Mouse (Mus musculus): ENCODE results near the gene Gm13420. TPM values are rescaled to one million over a fixed set of nuclear protein-coding genes. Genes with fewer than 3 reads are reported as not detected.

Gene Gm13420
- polyA plus RNA-seq, 1 experiment = 6.1 TPM

- DNase-seq = no peak
- H3K36me3 ChIP-seq (ENCODE audit: control insufficient read depth, insufficient read depth, low read length) = 0 out of 2 replicates have a peak, but pooled peaks cover 2% of the 10 kb centered on the region
- TF ChIP-seq CTCF (conservative IDR thresholded peaks at IDR 0.05; ENCODE audit: insufficient read depth, insufficient read length, low read depth, low read length) (no peak), POLR2A (IDR thresholded peaks at IDR 0.05; ENCODE audit: low read depth, low read length) (no peak)
- no peaks in the 10 kb centered on the region for H3K27me3 ChIP-seq (replicated peaks; ENCODE audit: control insufficient read depth, insufficient read depth, low read length)
- no peak overlapping the region for H3K27ac ChIP-seq (ENCODE audit: insufficient read depth, low read depth, low read length)
- H3K4me1 ChIP-seq (ENCODE audit: control insufficient read depth, insufficient read depth, low read length) = peaks cover under 1% of the 10 kb centered on the region; the same call in 1 of the 2 replicates
- no peak overlapping the region for H3K4me3 ChIP-seq (ENCODE audit: insufficient read depth, low read depth, low read length)
- 85% methylated on average over 4 of the region's 4 CpGs for WGBS
Observed at GRCm38 (mm10) chr2:29773323-29773722, 21.8 kb upstream of the Gm13420 start.

- no peak overlapping the region for H3K4me3 ChIP-seq (ENCODE audit: insufficient read depth, low read depth, low read length)
- H3K27me3 ChIP-seq (replicated peaks; ENCODE audit: control insufficient read depth, insufficient read depth, low read length) = no peaks in the 10 kb centered on the region
- H3K27ac ChIP-seq (ENCODE audit: insufficient read depth, low read depth, low read length) = no peak overlapping the region
- peaks cover 6% of the 10 kb centered on the region; the same call in 1 of the 2 replicates for H3K4me1 ChIP-seq (ENCODE audit: control insufficient read depth, insufficient read depth, low read length)
- no peak for DNase-seq
- WGBS = 75% methylated on average over 8 of the region's 8 CpGs
- no peak for TF ChIP-seq POLR2A (IDR thresholded peaks at IDR 0.05; ENCODE audit: low read depth, low read length)
- H3K36me3 ChIP-seq (ENCODE audit: control insufficient read depth, insufficient read depth, low read length) = no peaks in the 10 kb centered on the region
Observed at GRCm38 (mm10) chr2:29771611-29772461, 20.4 kb upstream of the Gm13420 start.

GRCm38 (mm10) chr2:29770162-29770561 is 18.7 kb upstream of the Gm13420 start:
- DNase-seq = no peak
- H3K4me1 ChIP-seq (ENCODE audit: control insufficient read depth, insufficient read depth, low read length) = peaks cover 6% of the 10 kb centered on the region; the same call in 1 of the 2 replicates
- H3K27ac ChIP-seq (ENCODE audit: insufficient read depth, low read depth, low read length) = no peak overlapping the region
- no peaks in the 10 kb centered on the region for H3K36me3 ChIP-seq (ENCODE audit: control insufficient read depth, insufficient read depth, low read length)
- no peak overlapping the region for H3K4me3 ChIP-seq (ENCODE audit: insufficient read depth, low read depth, low read length)
- no peaks in the 10 kb centered on the region for H3K27me3 ChIP-seq (replicated peaks; ENCODE audit: control insufficient read depth, insufficient read depth, low read length)
- TF ChIP-seq POLR2A (IDR thresholded peaks at IDR 0.05; ENCODE audit: low read depth, low read length) (no peak), CTCF (conservative IDR thresholded peaks at IDR 0.05; ENCODE audit: insufficient read depth, insufficient read length, low read depth, low read length) (0 out of 2 replicates have a peak, but pooled peaks have one; percentile 22)

GRCm38 (mm10) chr2:29768901-29769300 is 17.4 kb upstream of the Gm13420 start:
- no peak for DNase-seq
- H3K36me3 ChIP-seq (ENCODE audit: control insufficient read depth, insufficient read depth, low read length) = no peaks in the 10 kb centered on the region
- no peak for TF ChIP-seq CTCF (conservative IDR thresholded peaks at IDR 0.05; ENCODE audit: insufficient read depth, insufficient read length, low read depth, low read length)
- TF ChIP-seq POLR2A (IDR thresholded peaks at IDR 0.05; ENCODE audit: low read depth, low read length) = no peak
- H3K4me3 ChIP-seq (ENCODE audit: insufficient read depth, low read depth, low read length) = no peak overlapping the region
- no peaks in the 10 kb centered on the region for H3K27me3 ChIP-seq (replicated peaks; ENCODE audit: control insufficient read depth, insufficient read depth, low read length)
- WGBS = 67% methylated on average over 9 of the region's 9 CpGs
- peaks cover 6% of the 10 kb centered on the region; the same call in 1 of the 2 replicates for H3K4me1 ChIP-seq (ENCODE audit: control insufficient read depth, insufficient read depth, low read length)
- H3K27ac ChIP-seq (ENCODE audit: insufficient read depth, low read depth, low read length) = no peak overlapping the region

DNA sequence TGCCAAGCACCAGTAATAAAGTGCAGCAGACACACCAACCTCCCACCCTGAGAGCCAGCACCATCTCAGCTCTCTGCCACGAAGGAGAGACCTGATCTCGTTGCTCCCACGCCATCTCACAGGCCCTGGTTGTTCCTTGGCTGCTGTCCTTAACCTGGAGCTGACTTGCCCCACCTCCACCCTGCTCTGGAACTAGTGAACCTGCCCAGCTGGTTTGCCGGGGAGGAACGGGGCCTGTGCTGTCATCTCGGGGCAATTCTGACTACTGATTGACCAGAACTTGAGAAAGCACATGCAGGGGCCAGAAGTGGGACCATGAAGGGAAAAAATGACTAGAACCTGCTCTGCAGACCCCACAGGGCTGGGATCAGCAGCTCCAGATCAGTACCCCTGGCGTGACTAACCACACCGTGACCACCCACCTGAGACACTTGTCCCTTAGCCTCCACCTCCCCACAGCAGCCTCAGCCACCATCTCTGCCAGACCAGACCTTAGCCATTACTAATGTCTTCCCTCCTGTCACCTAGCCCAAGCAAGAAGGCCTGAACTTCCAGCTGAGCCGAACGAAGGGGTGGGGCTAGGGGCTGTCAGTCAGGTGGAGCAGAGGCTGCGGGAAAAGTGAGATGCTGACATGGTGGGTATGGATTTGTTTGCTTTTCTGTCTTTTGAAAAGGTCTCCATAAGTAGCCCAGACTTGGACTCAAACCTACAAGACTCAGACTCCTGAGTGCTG is 16.7 kb upstream of the Gm13420 start:
- Histone ChIP-seq H3K4me1 (ENCODE audit: control insufficient read depth, insufficient read depth, low read length) (peaks cover 6% of the 10 kb centered on the region; the same call in 1 of the 2 replicates), H3K27me3 (replicated peaks; ENCODE audit: control insufficient read depth, insufficient read depth, low read length) (no peaks in the 10 kb centered on the region), H3K27ac (ENCODE audit: insufficient read depth, low read depth, low read length) (peak overlapping the region; percentile 72), H3K4me3 (ENCODE audit: insufficient read depth, low read depth, low read length) (no peak overlapping the region), H3K36me3 (ENCODE audit: control insufficient read depth, insufficient read depth, low read length) (no peaks in the 10 kb centered on the region)
- TF ChIP-seq POLR2A (IDR thresholded peaks at IDR 0.05; ENCODE audit: low read depth, low read length) (no peak), CTCF (conservative IDR thresholded peaks at IDR 0.05; ENCODE audit: insufficient read depth, insufficient read length, low read depth, low read length) (no peak)
- WGBS = 30% methylated on average over 11 of the region's 11 CpGs
- peak; percentile 69 for DNase-seq

DNA sequence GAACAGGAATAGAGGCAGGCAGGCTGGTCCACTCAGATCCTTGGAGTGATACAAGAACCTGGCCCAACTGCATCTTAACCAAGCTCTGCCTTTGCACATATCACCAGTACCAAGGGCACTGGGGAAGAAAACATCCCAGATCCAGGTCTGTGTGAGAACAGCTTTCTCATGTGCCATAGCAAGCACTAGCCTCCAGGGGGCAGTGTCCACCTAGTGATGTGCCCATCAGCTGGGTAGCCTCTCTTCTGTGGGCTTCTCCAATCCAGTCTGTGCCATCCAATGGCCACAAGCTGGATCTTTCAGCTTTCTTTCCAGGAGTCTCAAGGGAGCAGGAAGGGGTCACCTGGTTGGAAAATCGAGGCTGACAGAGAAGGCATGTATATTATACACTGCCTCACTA is 13.3 kb upstream of the Gm13420 start:
- WGBS = 0% methylated on average over 1 of the region's 1 CpGs
- Histone ChIP-seq H3K4me1 (ENCODE audit: control insufficient read depth, insufficient read depth, low read length) (peaks cover 6% of the 10 kb centered on the region; the same call in 1 of the 2 replicates), H3K4me3 (ENCODE audit: insufficient read depth, low read depth, low read length) (no peak overlapping the region), H3K27ac (ENCODE audit: insufficient read depth, low read depth, low read length) (no peak overlapping the region), H3K27me3 (replicated peaks; ENCODE audit: control insufficient read depth, insufficient read depth, low read length) (no peaks in the 10 kb centered on the region), H3K36me3 (ENCODE audit: control insufficient read depth, insufficient read depth, low read length) (no peaks in the 10 kb centered on the region)
- peak; percentile 70 for DNase-seq
- TF ChIP-seq POLR2A (IDR thresholded peaks at IDR 0.05; ENCODE audit: low read depth, low read length) (no peak), CTCF (conservative IDR thresholded peaks at IDR 0.05; ENCODE audit: insufficient read depth, insufficient read length, low read depth, low read length) (peak; percentile 97)

GRCm38 (mm10) chr2:29755693-29756092 is 4.2 kb upstream of the Gm13420 start:
- H3K36me3 ChIP-seq (ENCODE audit: control insufficient read depth, insufficient read depth, low read length) = no peaks in the 10 kb centered on the region
- no peak for TF ChIP-seq POLR2A (IDR thresholded peaks at IDR 0.05; ENCODE audit: low read depth, low read length)
- no peak for TF ChIP-seq CTCF (conservative IDR thresholded peaks at IDR 0.05; ENCODE audit: insufficient read depth, insufficient read length, low read depth, low read length)
- no peaks in the 10 kb centered on the region for H3K27me3 ChIP-seq (replicated peaks; ENCODE audit: control insufficient read depth, insufficient read depth, low read length)
- DNase-seq = no peak
- H3K4me3 ChIP-seq (ENCODE audit: insufficient read depth, low read depth, low read length) = no peak overlapping the region
- H3K27ac ChIP-seq (ENCODE audit: insufficient read depth, low read depth, low read length) = no peak overlapping the region
- H3K4me1 ChIP-seq (ENCODE audit: control insufficient read depth, insufficient read depth, low read length) = peaks cover 3% of the 10 kb centered on the region; the same call in 1 of the 2 replicates
